Mouse (Mus musculus): ENCODE data around the gene Nle1. TPM values are rescaled to one million over a fixed set of nuclear protein-coding genes. Genes with fewer than 3 reads are reported as not detected.
"Not testable (repeated sequence)": the region's sequence is repeated elsewhere in the genome, so short reads cannot be mapped to it uniquely, and the experiment has no call there.

Gene Nle1
- total RNA-seq (2021) = 10 to 100 TPM; 11.9 to 12.1 TPM
- long read RNA-seq, experiment 1, partial matches to known transcripts = 3 of 10 reads
- long read RNA-seq, experiment 1, other reads (novel, unspliced or antisense) = 4 of 10 reads
- long read RNA-seq, experiment 2, transcript Nle1-201 (13 exons, 1,783 nt) = major isoform, 5 of 11 reads
- long read RNA-seq, experiment 2, partial matches to known transcripts = 0 of 11 reads
- long read RNA-seq, experiment 2, other reads (novel, unspliced or antisense) = 6 of 11 reads

DNA sequence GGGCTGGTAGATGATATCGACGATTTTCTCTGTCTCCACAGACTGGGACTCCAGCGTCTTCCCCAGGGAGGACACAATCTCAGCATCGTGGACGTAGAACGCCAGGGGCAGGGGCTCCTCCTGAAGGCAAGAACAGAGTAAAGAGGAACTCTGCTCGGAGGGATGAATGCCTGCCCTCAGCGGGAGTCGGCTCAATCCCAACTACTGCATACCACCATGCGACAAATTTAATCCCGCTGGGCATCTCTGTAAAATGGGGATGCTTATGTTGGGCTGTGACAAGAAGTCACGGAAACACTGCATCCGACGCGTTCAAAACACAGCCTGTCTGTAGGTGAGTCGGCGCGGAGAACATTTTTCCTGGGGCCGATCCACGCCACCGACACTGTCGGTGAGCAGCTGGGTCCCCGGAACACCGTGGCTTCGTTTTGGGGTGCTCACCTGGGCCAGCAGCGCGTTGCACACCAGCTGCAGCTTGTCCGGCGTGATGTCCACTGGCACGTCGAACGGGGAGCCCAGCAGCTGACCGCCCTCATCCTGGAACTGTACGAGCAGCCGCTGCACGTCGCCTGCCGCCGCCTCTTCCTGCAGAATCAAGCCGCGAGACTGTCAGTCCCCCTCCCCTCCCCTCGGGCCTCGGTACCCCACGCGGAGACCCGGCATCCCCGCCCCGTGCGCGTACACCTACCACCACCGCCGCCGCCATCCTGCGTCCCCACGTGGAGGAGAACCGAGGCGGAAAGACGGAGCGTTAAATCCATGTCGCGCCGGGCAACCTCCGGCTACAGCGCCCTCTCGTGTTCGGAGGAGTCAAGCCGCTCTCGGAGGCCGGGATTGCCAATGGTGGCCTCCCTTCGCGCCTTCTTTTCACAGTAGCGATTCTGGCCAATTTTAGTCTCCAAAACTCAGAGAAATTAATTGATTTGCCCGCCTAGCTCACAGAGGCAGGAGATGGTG is at the start of gene Nle1:
Gene Nle1 (minus strand): TSS at position 761 of the 957 bp plus-strand sequence.
- peak; percentile 84 for DNase-seq

DNA sequence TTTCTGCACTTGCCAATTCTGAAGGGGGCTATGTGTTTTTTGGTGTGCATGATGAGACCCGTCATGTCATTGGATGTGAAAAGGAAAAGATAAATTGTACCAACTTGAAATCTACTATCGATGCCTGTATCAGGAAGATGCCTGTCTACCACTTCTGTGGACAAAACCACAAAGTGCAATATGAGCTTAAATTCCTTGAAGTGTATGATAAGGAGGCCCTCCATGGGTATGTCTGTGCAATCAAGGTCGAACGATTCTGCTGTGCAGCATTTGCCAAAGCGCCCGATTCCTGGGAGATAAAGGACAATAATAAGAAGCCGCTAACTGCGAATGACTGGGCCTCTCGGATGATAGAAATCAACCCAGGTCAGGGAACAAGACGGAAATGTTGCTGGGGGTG is 48.7 kb upstream of the Nle1 start:
- no peak for DNase-seq

DNA sequence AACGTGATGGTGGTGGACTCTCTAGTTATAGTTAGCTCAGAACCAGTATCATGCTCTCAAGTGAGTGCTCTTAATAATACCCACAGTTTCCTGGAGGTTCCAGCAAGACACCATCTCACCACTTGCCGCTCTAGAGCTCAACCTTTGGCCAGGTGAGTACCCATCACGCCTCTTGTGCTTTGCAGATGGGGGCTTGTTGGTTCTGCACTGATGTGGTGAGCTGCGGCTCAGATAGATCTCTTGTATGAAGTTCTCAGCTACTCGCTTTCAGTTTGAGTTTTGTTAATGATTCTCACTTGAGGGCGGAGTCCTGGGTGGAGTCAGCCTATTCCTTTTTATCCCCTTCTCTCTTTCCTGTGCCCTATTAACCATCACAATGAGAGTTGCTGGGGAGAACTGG is 46.4 kb upstream of the Nle1 start:
- no peak for DNase-seq

DNA sequence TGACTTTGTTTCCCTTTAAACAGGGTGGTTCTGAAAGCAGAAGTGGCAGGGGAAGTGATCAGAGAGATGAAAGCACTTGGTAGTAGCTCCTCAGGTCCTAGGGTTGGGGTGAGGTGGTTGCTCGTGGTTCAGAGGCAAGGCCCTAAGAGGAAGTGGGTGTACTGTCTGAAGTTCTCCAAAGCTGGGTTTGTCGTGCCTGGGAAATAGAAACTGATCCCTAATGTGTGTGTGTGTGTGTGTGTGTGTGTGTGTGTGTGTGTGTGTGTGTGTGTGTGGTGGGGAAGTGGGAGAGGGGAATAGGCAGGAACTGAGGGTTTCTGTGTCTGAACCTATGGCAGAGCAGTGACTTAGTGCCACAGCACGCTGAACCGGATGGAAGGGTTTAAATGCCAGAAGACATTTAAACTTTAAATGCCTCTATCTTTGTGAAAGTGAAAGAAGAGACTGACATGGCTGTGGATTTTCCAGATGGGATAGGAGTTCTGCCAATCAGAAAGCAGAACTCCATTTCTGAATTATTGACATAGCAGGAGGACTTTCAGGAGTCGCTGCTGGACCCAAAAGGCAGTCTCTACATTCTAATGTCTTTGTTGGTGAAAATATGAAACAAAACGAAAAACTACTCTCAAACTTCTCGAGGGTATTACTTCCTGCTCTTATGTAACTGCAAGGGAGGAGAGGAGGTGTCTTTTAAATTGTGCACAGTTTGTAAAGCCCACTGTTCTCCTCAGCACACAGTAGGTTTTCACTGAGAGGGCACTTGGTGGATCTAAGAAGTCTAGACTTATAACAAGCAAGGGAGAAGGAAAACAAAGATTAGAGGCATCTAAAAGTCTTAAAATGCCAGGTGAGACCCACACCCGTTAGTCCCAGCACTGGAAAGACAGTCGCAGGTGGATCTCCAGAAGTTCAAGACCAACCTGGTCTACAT is 44.7 kb upstream of the Nle1 start:
- no peak for DNase-seq

DNA sequence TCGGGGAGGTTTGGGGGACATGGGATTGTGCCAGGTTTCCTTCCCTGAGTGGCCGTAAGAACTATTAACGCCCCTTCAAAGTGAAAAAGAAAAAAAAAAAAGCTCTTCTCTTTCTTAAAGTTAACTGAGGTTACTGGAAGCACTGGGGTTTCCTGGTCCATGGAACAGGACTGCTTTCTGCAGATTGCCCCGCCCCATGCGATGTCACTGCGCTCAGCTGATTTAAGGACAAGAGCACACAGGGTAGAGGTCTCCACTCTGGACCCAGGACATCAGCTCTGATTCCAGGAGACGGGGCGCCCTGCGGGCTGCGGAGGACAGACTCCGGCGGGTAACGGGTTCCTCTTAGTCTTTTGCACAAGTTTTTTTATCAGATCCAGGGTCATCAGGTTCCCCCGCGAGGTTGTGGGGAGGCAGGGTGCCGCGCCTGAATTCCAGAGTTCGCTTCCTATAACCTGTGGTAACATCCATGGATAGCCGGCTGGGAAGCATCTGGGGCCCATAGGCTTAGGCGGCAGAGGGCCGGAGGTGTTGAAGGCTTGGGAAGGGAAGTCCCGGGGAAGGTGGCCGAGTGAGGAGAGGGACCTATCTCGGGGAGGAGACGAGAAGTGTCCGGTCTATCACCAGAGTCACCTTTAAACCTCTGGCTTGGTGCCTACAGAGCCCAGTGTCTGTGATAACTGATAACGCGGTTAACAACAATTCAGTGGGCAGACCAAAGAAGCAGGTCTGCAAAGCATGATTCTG is 43.8 kb upstream of the Nle1 start:
- peak; percentile 76 for DNase-seq

DNA sequence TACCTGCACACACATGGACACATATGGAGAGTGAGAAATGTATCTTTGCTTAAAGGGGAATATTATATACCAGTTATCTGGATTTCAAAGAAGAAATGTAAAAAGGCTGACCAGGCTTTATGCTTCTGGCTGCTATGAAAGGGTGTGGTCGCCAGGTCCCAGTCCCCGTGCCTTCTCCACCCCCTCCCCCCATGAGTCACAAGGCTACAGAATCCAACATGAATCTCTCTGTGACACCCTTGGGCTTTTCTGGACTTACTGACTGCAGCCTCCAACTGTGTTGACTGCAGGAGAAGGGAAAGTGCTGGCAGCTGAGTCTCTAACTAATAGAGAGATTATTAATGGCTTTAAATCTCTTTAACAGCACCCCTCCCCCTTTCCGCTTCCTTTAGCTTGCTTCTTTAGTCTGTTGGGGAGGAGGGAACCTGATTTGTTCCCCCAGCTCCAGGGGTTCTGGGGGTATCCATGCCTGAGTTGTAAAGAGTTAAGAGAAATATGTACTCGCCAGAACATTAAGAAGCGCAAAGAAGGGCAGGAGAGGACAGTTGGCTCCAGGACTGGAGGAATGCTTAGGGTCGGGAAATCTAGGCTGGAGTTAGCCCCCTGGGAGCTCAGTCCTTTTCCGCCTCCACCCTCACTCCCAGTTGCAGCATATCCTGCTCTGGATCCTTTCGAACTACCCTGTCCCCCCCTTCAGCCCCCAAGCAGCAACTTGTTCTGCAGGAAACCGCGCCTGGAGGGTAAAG is 42.7 kb upstream of the Nle1 start, which contains the start of gene Slfn5:
Gene Slfn5 (plus strand): TSS at position 614 of the 746 bp plus-strand sequence.
- peak; percentile 73 for DNase-seq

DNA sequence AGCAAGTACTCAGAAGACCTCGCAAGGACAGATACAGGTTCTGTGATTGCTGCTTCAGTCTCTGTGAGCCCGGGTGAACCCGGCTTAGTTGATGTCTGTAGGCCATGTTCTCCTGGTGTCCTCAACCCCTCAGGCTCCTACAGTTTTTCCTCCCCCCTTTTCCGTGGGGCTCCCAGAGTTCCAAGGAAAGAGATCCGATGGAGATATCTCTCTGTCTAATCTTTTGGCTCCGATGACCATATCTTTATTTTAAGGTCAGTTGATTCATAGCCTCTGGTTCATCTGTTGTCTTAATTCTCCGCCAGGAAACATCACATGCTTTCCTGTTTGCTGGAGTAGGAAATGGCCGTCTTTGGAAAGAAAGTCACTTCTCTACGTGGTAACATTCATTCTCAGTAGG is 40.8 kb upstream of the Nle1 start:
- no peak for DNase-seq

DNA sequence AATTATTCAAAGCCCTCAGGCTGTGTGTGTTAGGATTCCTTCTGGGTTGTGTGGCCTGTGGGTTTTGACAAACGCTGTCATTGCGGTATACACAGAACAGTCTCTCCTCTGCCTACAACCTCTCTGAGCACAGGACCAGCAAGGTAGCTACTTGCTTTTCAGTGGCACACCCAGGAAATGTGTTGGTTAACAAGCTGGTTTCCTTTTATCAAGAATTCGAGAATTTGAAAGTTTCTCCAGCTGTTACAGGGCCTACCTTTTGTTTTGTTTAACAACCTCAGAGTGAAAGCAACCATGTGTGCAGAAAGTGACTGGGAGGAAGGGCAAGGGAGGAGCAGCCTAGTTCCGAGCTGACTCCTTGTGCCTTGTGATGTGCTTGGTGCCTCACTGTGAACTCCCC is 39.2 kb upstream of the Nle1 start:
- DNase-seq = no peak

DNA sequence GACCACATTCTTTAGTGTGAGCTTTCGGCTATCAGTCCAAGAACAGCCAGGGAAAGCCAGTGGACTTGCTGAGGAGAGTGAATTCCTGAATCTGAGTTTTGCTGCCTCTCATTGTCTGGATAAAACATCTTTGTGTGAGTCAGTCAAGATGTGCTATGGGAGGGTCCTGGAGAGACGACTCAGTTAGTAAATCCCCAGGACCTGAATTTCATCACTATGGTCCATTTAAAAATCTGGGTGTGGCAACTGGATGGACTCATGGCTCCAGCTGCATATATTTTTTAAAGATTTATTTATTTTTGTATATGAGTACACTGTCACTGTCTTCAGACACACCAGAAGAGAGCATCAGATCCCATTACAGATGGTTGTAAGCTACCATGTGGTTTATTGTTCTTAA is 37.4 kb upstream of the Nle1 start:
- DNase-seq = no peak

DNA sequence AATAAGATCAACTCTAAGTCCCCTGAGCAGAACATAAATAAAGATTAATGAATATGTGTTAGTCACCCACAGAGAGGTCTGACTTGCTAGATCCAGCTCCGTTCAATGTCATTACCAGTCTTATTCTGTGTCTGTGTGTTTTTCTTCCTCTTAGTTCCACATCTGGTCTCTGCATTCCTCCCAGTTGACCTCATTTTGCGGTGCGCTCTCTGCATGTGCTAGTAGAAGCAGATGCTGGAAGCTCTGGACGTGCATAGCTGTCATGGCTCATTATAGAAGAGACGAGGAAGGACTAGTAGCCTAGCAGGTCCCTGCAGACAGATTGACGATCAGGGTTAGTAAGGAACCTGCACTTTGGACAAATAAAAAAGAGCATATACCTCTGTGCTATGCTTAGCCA is 35.1 kb upstream of the Nle1 start:
- DNase-seq = no peak

DNA sequence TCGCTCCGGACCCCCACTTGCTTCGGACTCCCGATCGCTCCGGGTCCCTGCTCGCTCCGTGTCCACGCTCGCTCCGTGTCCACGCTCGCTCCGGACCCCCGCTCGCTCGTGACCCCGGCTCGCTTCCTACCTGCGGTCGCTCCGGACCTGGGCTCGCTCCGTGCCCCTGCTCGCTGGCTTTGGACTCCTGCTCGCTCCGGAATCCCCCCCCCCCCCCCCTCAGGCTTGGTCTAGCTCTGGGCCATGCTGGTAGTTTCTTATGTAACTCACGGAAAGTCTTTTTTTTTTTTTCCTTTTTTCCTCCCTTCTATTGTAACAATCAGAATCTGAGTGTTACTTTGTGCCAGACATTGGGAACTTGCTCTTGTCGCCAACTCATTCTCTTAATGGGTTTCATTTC is 25.0 kb upstream of the Nle1 start:
- no peak for DNase-seq

DNA sequence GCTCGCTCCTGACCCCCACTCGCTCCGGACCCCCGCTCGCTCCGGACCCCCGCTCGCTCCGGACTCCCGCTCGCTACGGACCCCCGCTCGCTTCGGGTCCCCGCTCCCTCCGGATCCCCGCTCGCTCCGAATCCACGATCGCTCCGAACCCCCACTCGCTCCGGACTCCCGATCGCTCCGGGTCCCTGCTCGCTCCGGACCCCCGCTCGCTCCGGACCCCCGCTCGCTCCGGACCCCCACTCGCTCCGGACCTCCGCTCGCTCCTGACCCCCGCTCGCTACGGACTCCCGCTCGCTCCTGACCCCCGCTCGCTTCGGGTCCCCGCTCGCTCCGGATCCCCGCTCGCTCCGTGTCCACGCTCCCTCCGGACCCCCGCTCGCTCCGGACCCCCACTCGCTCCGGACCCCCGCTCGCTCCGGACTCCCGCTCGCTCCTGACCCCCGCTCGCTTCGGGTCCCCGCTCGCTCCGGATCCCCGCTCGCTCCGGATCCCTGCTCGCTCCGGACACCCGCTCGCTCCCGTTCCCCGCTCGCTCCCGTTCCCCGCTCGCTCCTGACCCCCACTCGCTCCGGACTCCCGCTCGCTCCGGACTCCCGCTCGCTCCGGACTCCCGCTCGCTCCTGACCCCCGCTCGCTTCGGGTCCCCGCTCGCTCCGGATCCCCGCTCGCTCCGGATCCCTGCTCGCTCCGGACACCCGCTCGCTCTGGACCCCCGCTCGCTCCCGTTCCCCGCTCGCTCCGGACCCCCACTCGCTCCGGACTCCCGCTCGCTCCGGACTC is 23.6 kb upstream of the Nle1 start:
- DNase-seq = not testable (repeated sequence)

DNA sequence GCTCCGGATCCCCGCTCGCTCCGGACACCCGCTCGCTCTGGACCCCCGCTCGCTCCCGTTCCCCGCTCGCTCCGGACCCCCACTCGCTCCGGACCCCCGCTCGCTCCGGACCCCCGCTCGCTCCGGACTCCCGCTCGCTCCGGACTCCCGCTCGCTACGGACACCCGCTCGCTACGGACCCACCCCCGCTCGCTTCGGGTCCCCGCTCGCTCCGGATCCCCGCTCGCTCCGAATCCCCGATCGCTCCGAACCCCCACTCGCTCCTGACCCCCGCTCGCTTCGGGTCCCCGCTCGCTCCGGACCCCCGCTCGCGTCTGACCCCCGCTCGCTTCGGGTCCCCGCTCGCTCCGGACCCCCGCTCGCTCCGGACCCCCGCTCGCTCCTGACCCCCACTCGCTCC is 22.9 kb upstream of the Nle1 start:
- not testable (repeated sequence) for DNase-seq

DNA sequence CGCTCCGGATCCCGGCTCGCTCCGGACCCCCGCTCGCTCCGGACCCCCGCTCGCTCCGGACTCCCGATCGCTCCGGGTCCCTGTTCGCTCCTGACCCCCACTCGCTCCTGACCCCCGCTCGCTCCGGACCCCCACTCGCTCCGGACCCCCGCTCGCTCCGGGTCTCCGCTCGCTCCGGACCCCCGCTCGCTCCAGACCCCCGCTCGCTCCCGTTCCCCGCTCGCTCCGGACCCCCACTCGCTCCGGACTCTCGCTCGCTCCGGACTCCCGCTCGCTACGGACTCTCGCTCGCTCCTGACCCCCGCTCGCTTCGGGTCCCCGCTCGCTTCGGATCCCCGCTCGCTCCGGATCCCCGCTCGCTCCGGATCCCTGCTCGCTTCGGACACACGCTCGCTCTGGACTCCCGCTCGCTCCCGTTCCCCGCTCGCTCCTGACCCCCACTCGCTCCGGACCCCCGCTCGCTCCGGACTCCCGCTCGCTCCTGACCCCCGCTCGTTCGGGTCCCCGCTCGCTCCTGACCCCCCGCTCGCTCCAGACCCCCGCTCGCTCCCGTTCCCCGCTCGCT is 22.3 kb upstream of the Nle1 start:
- not testable (repeated sequence) for DNase-seq

DNA sequence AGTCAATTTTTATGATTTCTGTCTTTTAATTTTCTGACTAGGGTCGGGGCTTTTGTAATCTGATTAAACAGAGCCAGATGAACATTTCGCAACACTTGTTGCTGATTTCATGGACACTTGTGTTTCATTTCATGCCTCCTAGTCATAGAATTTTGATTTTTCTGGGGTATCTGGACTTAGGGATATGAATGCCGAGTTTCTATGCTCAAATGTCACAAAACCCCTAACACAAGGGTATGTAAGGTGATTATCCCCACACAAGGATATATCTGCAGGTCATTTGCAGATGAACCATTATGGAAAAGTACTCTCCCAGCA is 21.4 kb upstream of the Nle1 start:
- DNase-seq = no peak

DNA sequence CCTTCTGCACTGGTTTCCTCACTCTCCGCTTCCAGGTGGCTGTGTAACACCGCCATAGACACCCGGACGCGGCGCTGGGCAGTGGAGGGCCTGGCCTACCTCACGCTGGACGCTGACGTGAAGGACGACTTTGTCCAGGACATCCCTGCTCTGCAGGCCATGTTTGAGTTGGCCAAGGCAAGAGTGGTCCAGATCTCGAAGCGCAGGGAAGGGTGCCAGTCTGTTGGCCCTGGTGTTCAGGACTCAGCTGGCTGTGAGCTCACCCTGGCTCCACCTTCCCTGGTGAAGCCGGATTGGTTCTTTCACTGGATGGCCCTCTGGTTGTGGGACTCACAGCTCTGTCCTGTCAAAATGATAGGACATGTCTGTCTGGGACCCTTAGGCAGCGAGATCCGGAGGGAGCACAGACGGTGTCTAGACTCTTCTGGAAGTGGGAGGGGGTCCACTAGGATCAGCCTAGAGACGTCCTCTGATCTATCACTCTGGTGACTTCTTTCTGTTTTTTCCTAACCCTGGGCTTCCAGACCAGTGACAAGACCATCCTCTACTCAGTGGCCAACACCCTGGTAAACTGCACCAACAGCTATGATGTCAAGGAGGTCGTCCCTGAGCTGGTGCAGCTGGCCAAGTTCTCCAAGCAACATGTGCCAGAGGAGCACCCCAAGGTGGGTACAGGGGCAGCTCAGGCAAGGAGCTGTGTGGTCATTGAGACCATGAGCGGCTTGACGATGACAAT is 20.9 kb upstream of the Nle1 start:
- no peak for DNase-seq

DNA sequence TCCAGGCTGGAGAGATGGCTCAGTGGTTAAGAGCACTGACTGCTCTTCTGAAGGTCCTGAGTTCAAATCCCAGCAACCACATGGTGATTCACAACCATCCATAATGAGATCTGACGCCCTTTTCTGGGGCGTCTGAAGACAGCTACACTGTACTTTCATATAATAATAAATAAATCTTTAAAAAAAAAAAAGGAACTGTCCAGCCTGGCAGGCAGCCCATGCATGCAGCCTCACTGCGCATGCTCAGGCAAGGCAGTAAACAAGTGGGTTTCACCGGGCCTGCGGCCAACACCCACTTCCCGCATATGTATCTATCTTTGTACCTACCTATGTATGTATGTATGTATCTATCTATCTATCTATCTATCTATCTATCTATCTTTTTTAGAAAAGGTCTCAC is 15.7 kb upstream of the Nle1 start:
- DNase-seq = not testable (repeated sequence)

DNA sequence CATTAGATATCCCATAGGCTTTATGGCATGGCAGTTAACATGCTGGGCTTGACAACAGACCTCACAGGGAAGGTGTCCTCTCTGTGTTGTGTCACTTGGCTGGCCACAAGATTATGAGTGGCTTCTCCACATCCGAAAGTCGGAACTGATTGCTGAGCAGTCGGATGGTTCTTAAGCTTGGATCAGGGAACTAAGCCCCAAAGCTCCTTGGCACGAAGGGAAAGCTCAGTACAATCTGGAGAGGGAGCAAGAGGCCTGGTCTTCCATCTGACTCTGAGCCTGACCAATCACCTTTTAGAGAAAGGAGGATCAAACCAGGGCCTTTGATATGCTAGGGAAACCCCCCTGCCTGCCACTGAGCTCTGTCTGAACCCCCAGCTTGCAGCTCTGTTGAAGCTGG is 13.5 kb upstream of the Nle1 start:
- DNase-seq = no peak

DNA sequence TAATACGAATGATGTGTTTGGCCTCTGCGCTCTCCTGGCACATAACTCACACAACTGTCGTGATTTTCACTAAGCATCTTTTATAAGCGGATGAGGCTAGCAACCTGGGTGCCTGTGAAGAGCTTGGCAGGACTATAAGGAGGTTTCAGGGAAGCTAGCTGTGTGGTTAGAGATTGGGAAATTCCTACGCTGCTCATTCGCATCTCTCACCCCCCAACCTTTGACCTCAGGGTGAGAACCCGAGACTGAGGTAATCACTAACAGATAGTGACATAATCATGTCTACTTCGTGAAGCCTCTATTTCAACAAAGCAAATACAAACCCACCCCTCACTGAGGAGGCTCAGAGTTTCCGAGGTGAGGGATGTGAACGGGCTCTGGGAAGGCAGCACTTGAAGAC is 12.6 kb upstream of the Nle1 start:
- DNase-seq = no peak
